Mouse (Mus musculus) hindbrain, embryonic 16.5 days (tissue): ENCODE results near the gene Snx11. TPM values are rescaled to one million over a fixed set of nuclear protein-coding genes. Genes with fewer than 3 reads are reported as not detected.

Experiments
- polyA plus RNA-seq: library from polyadenylated mRNA; unstranded; fragments of >200 nt; fragmentation: Nextera tagmentation; extraction: Ambion mirVana; gene quantifications from 2 replicates; pipeline ENCODE4 v1.2.1, GENCODE M21; 2015

Snx11 gene
- polyA plus RNA-seq, 1 experiment from 2014 or later, result 52.2 TPM

Other genes starting within 250 kb of the Snx11 start
- 51.6 and 52.0 TPM in 2 replicates for gene Cbx1, start 11.6 kb upstream of the Snx11 start, polyA plus RNA-seq
- gene Nfe2l1, start 52.4 kb upstream of the Snx11 start, polyA plus RNA-seq, result 83.3 and 86.9 TPM in 2 replicates
- gene Copz2, start 72.3 kb upstream of the Snx11 start, polyA plus RNA-seq, result 22.2 and 27.4 TPM in 2 replicates
- 81.2 and 84.8 TPM in 2 replicates for gene Cdk5rap3, start 138.9 kb upstream of the Snx11 start, polyA plus RNA-seq
- 0.35 and 0.60 TPM in 2 replicates for gene Prr15l, start 150.5 kb upstream of the Snx11 start, polyA plus RNA-seq
- gene Pnpo, start 166.4 kb upstream of the Snx11 start, polyA plus RNA-seq, result 36.2 and 37.3 TPM in 2 replicates
- gene Sp2, start 205.4 kb upstream of the Snx11 start, polyA plus RNA-seq, result 13.5 and 19.0 TPM in 2 replicates
- gene Sp6, start 235.8 kb upstream of the Snx11 start, polyA plus RNA-seq, result 0.32 and 0.35 TPM in 2 replicates